Mouse (Mus musculus): ENCODE data around the gene Reg3a. TPM values are rescaled to one million over a fixed set of nuclear protein-coding genes. Genes with fewer than 3 reads are reported as not detected.

Reg3a gene
- polyA plus RNA-seq (2012; rRNA removed) = not detected in 2 replicates

DNA sequence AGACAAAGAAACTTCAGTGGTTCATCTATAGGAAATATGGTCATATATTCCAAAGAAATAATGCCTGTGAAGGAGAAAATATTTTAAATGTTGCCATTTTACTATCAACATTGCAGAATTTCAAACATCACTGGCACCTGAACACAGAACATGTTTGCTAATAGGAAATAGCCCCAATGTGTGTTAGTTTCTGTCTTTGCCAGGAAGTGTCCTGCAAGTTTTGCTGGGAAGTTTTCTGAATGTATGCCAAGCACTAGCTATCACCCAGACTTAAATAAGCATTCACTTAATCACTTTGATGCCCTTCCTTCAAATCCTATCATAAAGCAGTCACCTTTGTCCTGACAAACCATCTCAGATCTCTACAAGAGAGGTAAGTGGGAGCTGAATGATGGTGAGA, at the start of gene Reg3a:
Reg3a (plus strand) TSS at position 301 of the 400 bp plus-strand sequence.

GRCm38 (mm10) chr6:78370357-78370756, 10.2 kb upstream of the Reg3a start, which contains the start of gene Reg3b:
Gene Reg3b (plus strand): TSS chr6:78370657.

DNA sequence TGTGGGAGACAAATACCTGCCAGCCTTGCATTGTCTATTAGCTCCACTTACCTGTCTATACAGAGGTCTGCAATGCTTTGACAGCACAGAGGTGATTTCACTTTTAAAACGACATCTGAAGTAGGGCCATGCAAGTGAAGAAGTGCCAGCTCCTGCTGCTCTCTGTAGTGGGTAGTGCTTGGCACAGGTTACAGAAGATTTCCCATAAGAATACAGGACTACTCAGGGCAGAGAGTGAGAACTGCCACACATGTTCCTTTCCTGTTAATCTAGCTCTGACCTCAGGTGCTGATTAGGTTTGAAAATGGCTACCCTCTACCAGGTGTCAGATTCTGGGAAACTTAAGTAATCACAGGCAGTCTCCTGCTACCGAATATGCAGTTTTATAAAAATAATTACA, 1.7 kb upstream of the Reg3a start, which contains the start of gene Reg3d:
Reg3d (minus strand) TSS at position 101 of the 400 bp plus-strand sequence.

DNA sequence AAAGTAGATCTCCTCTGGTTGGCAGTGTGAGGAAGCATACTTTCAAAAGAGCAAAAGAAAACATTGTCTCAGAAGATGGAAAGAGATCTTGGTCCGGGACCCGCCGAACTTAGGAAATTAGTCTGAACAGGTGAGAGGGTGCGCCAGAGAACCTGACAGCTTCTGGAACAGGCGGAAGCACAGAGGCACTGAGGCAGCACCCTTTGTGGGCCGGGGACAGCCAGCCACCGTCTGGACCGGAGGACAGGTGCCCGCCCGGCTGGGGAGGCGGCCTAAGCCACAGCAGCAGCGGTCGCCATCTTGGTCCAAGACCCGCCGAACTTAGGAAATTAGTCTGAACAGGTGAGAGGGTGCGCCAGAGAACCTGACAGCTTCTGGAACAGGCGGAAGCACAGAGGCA, 14.8 kb downstream of the Reg3a start, which contains the start of gene Reg2:
Reg2 (plus strand) TSS at position 301 of the 400 bp plus-strand sequence.

DNA sequence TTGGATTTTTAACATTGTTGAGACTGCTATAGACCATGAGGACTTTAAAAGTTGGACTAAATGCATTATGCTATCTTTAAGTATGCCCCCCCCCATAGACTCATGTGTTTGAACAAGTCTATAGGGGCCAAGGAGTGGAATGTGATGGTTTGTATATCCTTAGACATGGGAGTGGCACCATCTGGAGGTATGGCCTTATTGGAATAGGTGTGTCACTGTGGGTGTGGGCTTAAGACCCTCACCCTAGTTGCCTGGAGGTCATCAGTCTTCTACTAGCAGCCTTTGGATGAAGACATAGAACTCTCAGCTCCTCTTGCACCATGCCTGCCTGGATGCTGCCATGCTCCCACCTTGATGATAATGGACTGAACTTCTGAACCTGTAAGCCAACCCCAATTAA, 41.9 kb downstream of the Reg3a start, which contains the start of gene Reg1:
Reg1 (plus strand) TSS at position 301 of the 400 bp plus-strand sequence.

Other genes with a start within 250 kb of the Reg3a start
- 0.66 and 1.7 TPM in 2 replicates for gene Reg3b, start 10.1 kb upstream of the Reg3a start, polyA plus RNA-seq (2012; rRNA removed)
- not detected in 2 replicates for gene Reg3d, start 1.8 kb upstream of the Reg3a start, polyA plus RNA-seq (2012; rRNA removed)
- gene Reg2, start 14.9 kb downstream of the Reg3a start, polyA plus RNA-seq (2012; rRNA removed) = not detected in 2 replicates
- not detected in 2 replicates for gene Reg1, start 42.0 kb downstream of the Reg3a start, polyA plus RNA-seq (2012; rRNA removed)
- gene Reg3g, start 88.2 kb downstream of the Reg3a start, polyA plus RNA-seq (2012; rRNA removed) = 0.45 TPM in 1 of 2 replicates, not detected in the other

Data from central nervous system, embryonic 14 days (tissue).